Mouse (Mus musculus): ENCODE results near the gene Apool.
A peak's percentile ranks its signal among the peaks of the same experiment; 100 is the strongest.

Gene Apool

DNA sequence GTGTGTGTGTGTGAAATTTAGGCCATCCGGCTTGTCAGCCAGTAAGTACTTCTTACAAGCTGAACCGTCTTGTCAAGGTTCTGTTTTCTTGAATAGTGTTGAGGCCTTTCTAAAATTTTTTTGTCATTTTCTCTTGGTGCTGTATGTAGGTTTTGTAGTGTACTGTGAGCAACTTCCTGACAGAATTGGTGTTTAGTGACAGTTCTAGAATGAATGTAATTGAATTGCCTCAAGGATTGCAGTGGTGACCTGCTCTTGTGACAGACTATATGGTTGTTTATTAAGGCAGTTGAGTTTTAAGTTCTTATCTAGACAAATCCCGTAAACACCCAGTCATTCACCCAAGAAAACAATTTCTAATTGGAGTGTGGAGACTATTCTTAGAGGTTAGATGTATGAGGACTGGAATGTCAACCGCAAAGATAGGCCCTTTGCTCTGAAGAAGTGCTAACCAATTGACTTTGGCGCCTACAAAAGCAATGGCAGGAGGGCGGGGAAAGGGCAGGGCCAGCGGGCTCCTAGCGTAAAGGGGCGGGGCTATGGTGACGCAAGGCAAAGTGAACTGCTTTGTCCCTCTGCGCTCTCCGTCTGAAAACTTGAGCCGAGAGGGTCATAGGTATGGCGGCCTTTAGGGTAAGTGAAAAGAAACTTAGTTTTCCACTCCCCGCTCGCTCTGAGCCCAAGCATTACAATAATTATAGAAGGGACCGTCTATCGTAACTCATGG, at the start of gene Apool:
Gene Apool (plus strand): TSS at position 531 of the 727 bp plus-strand sequence.
- peak; percentile 90 for DNase-seq (ENCODE audit: low spot score)

- no peak for DNase-seq (ENCODE audit: low spot score)
Measured at GRCm38 (mm10) chrX:112273550-112273949, 37.6 kb upstream of the Apool start.

- DNase-seq (ENCODE audit: low spot score): no peak
Measured at GRCm38 (mm10) chrX:112311531-112311887, 375 bp downstream of the Apool start.

DNA sequence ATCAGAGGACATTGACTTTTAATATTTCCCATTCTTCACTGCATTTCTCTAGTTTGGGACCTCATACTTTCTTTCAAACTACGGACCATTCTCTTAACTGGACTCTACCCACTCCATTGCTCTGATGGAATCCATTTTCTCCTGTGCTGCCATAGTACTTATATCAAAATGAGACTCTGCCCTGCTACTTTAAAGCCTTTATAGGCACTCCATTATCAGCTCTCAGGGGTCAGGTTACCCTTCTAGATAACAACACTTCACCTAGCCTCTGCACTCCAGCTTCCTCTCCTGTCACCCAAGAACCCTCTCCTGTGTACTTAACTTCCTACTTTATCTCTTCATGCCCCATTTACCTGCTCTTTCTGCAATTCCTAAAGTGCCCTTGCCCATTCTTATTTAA, 960 bp downstream of the Apool start:
- DNase-seq (ENCODE audit: low spot score): no peak

DNA sequence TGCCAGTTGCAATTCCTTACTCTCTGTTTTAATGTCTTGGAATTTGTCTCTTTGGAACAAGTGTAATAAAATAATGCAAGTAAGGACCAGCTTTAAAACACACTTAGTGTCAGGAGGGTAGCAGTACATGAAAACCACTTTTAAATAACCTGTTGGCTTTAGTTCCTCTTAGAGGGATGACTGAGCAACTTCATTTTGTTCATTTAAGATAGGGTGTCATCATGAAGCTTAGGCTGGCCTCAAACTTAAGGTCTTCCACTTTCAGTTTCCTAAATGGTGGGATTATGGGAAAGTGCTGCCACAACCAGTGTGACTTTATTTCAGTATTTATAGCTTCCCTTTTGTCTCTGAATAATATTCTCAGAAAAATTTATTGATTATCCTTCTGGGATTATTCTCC, 9.1 kb downstream of the Apool start:
- DNase-seq (ENCODE audit: low spot score): no peak

- no peak for DNase-seq (ENCODE audit: low spot score)
Measured at GRCm38 (mm10) chrX:112339486-112339885, 28.4 kb downstream of the Apool start.

- DNase-seq (ENCODE audit: low spot score): no peak
Measured at GRCm38 (mm10) chrX:112347467-112348394, 36.6 kb downstream of the Apool start.

- peak; percentile 18 for DNase-seq (ENCODE audit: low spot score)
Measured at GRCm38 (mm10) chrX:112348395-112348791, 37.3 kb downstream of the Apool start.

DNA sequence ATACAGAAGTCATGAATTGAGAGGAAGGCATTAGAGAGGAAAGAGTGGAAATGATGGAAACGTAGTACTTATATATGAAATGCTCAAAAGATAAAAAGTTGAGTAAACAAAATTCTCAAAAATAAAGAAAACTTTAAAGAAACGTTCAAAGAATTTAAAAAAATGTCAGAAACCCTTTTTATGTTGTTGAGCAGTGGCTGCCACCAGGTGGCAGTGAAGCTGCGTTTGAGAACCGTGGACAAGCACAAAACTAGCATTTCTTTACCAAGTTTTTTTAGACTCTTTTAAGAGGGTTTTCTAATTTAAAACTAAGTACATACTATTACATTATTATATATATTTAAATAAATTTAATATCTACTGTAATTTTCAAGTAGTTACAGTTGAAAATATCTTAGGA, 57.3 kb downstream of the Apool start:
- no peak for DNase-seq (ENCODE audit: low spot score)

DNA sequence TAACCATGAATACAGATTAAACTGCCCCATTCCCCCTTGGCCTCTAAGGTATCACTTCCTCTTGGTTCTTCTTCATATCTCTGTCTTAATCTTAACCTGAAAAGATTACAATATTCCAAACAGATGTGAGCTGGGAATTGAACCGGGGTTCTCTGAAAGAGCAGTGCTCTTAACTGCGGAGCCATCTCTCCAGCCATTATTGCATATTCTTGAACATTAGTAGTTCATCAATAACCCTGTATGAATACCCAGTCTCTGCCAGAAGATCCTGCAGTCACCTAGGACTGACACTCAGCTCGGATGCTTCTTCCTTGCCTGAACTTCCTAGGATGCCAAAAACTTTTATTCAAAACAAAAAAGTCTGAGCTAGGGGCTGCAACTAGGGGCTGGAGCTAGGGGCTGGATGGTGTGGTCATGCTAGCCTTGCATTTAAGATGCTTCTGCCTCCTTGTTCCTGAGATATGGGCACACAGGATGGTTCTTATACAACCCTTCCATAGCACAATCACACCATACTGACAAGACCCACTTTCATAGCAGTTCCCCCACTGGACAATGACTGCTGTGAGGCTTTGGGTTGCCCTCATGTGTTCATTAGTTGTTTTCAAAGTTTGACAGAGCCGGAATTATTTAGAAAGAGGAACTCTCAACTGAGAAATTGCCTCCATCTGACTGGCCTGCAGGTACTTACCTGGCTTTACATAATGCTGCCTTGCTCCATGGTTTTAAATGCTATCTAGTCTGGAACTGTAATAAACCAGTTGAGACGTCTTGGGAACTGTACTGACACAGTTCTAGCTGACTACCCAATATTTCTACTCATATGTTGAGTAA, 59.7 kb downstream of the Apool start:
- peak; percentile 3 for DNase-seq (ENCODE audit: low spot score)

GRCm38 (mm10) chrX:112406679-112407078, 95.5 kb downstream of the Apool start, which contains the start of gene Satl1:
Satl1 (minus strand) TSS chrX:112406779.
- DNase-seq (ENCODE audit: low spot score): no peak

GRCm38 (mm10) chrX:112412309-112412708, 101.2 kb downstream of the Apool start:
- no peak for DNase-seq (ENCODE audit: low spot score)
